Comparison of ENCODE assay signal across 22 mouse cellular contexts in the genomic region with DNA sequence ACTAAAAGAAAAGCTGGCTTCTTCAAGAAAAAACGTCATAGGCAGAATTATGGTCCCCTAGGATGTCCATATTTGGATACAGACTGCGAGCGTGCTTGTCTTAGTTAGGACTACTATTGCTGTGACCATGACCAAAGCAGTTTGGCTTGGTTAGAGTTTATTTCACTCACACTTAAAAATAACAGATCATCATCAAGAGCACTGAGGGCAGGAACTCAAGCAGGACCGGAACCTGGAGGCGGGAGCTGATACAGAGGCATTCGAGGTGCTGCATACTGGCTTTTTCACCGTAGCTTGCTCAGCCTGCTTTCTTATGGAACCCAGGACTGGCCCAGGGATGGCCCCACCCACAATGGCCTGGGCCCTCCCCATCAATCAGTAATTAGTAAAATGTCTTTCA. TPM values are rescaled to one million over a fixed set of nuclear protein-coding genes. Genes with fewer than 3 reads are reported as not detected.
DNase-seq lines count a peak whose midpoint lies in the region; TF ChIP-seq lines count a peak whose summit lies in the region.
"Had no signal": no experiment of that assay in that cellular context is flagged by ENCODE, and none has a peak within 500 bp of the region (broad histone marks: within the 10 kb centered on the region; RNA-seq: fewer than 3 reads in every experiment).

No protein-coding gene starts in this region.

- no peaks in the 10 kb centered on the region for H3K9me3 ChIP-seq in MEL (replicated peaks; ENCODE audit: insufficient read depth, low read length)
- H3K9me3 ChIP-seq: embryonic facial prominence, embryonic 13.5 days; embryonic facial prominence, embryonic 15.5 days; forebrain, embryonic 12.5 days had no signal

- H3K36me3 ChIP-seq in spleen, adult 2 months (ENCODE audit: control insufficient read depth, insufficient read depth, low read length): peaks cover 7% of the 10 kb centered on the region
- peaks cover 12 to 50% of the 10 kb centered on the region in 2 experiments for H3K36me3 ChIP-seq in MEL (ENCODE audit: control insufficient read depth in 1 of 2, insufficient read depth in 2 of 2, low read length in 2 of 2)

- TF ChIP-seq EP300 in MEL (IDR thresholded peaks at IDR 0.05; ENCODE audit: low read depth in 1 of 2, low read length in 2 of 2): no peak

- peaks cover 18% of the 10 kb centered on the region; the same call in 1 of the 2 replicates for H3K4me1 ChIP-seq in spleen, adult 2 months (ENCODE audit: control insufficient read depth, insufficient read depth, insufficient read length)
- H3K4me1 ChIP-seq in MEL (ENCODE audit: control insufficient read depth in 1 of 2, insufficient read depth in 2 of 2, low read length in 2 of 2): peaks cover 30 to 50% of the 10 kb centered on the region in 2 experiments
- H3K4me1 ChIP-seq: embryonic facial prominence, embryonic 13.5 days; embryonic facial prominence, embryonic 15.5 days; forebrain, embryonic 10.5 days; forebrain, embryonic 12.5 days had no signal

- TF ChIP-seq CTCF in left cerebral cortex, adult 2 months (IDR thresholded peaks at IDR 0.05): no peak
- no peak for TF ChIP-seq CTCF in spleen, adult 2 months (IDR thresholded peaks at IDR 0.05; ENCODE audit: extremely low read depth, insufficient read depth, insufficient read length, insufficient replicate concordance)
- TF ChIP-seq CTCF in MEL (IDR thresholded peaks at IDR 0.05 in 2 of 3, conservative IDR thresholded peaks at IDR 0.05 in 1 of 3; ENCODE audit: control insufficient read depth in 1 of 3, insufficient read depth in 1 of 3, low read depth in 2 of 3, low read length in 3 of 3, poor library complexity in 1 of 3, severe bottlenecking in 1 of 3): no peak

- H3K79me2 ChIP-seq in MEL (ENCODE audit: control insufficient read depth, insufficient read depth, low read length, poor library complexity): peaks cover 61% of the 10 kb centered on the region

- intact Hi-C loops in left cerebral cortex, adult 2 months (cut with DNase I): no loop called here
- intact Hi-C loops in left cerebral cortex, postnatal 25 days (cut with DNase I): no loop called here

- DNase-seq in left cerebral cortex, adult 2 months (ENCODE audit: extremely low spot score in 1 of 2, low spot score in 2 of 2): no peak
- DNase-seq in left cerebral cortex, postnatal 25 days (ENCODE audit: low spot score in 2 of 2): no peak
- DNase-seq in spleen, adult 2 months (ENCODE audit: low read depth in 1 of 2, low spot score in 2 of 2): no peak
- no peak for DNase-seq in spleen, postnatal 4 days (ENCODE audit: low spot score in 2 of 2)
- no peak for DNase-seq in MEL (ENCODE audit: low read depth, low spot score)
- DNase-seq in layer of hippocampus, adult 18-20 months (ENCODE audit: low spot score in 2 of 2): no peak
- no peak for DNase-seq in thymus, postnatal 14 days
- DNase-seq: adrenal gland, adult 2 months; adrenal gland, postnatal 10 days; adrenal gland, postnatal 25 days; cerebellum, adult 11 months; cerebellum, adult 18-20 months; cerebellum, adult 8-10 months; cerebellum, adult 9-11 months; cerebellum, postnatal 14 days; cerebellum, postnatal 36 days; embryo, embryonic 11 days had no signal

- 81% methylated on average over 7 of the region's 7 CpGs for WGBS in spleen, adult 2 months

- TF ChIP-seq RAD21 in MEL (IDR thresholded peaks at IDR 0.05; ENCODE audit: low read depth, low read length): no peak

- no peak overlapping the region for H3K9ac ChIP-seq in MEL (ENCODE audit: control insufficient read depth, low read depth, low read length, poor library complexity, severe bottlenecking)
- H3K9ac ChIP-seq: embryonic facial prominence, embryonic 13.5 days; embryonic facial prominence, embryonic 15.5 days; forebrain, embryonic 12.5 days had no signal

- no peak for TF ChIP-seq POLR2A in spleen, adult 2 months (IDR thresholded peaks at IDR 0.05; ENCODE audit: low read depth, low read length)
- TF ChIP-seq POLR2A in MEL (IDR thresholded peaks at IDR 0.05; ENCODE audit: control insufficient read depth in 1 of 2, insufficient read depth in 1 of 2, low read depth in 1 of 2, low read length in 2 of 2, poor library complexity in 1 of 2): no peak

- peak overlapping the region; percentile 76 for H3K27ac ChIP-seq in left cerebral cortex, adult 2 months
- peak overlapping the region; percentile 1; the same call in 1 of the 2 replicates for H3K27ac ChIP-seq in spleen, adult 2 months (ENCODE audit: insufficient read depth, low read length)
- peak overlapping the region; percentile 33 for H3K27ac ChIP-seq in MEL (ENCODE audit: control insufficient read depth, low read depth, low read length)
- H3K27ac ChIP-seq: embryonic facial prominence, embryonic 13.5 days; embryonic facial prominence, embryonic 15.5 days; forebrain, embryonic 10.5 days; forebrain, embryonic 12.5 days had no signal

- no peak overlapping the region for H3K4me3 ChIP-seq in left cerebral cortex, adult 2 months
- H3K4me3 ChIP-seq in spleen, adult 2 months (ENCODE audit: extremely low read depth, insufficient read depth, insufficient read length): no peak overlapping the region
- H3K4me3 ChIP-seq in MEL (ENCODE audit: control insufficient read depth in 1 of 2, insufficient read depth in 1 of 2, low read depth in 2 of 2, low read length in 2 of 2): no peak overlapping the region
- H3K4me3 ChIP-seq: embryonic facial prominence, embryonic 13.5 days; embryonic facial prominence, embryonic 15.5 days; forebrain, embryonic 10.5 days; forebrain, embryonic 12.5 days had no signal

- no peaks in the 10 kb centered on the region for H3K27me3 ChIP-seq in spleen, adult 2 months (ENCODE audit: control insufficient read depth, insufficient read depth, low read length)
- no peaks in the 10 kb centered on the region for H3K27me3 ChIP-seq in MEL (ENCODE audit: control insufficient read depth in 1 of 2, insufficient read depth in 2 of 2, low read length in 2 of 2)
- H3K27me3 ChIP-seq: CH12.LX; embryonic facial prominence, embryonic 13.5 days; embryonic facial prominence, embryonic 15.5 days; forebrain, embryonic 12.5 days had no signal

TF ChIP-seq in MEL, 35 proteins besides CTCF, POLR2A, EP300 and RAD21:
- no peak for TF ChIP-seq POLR2AphosphoS2 (IDR thresholded peaks at IDR 0.05; ENCODE audit: low read length)
- no peak for TF ChIP-seq GATA1 (IDR thresholded peaks at IDR 0.05; ENCODE audit: low read depth, low read length)
- TF ChIP-seq E2F4 (IDR thresholded peaks at IDR 0.05; ENCODE audit: borderline replicate concordance, low read depth, low read length): no peak
- no peak for TF ChIP-seq MYC (IDR thresholded peaks at IDR 0.05; ENCODE audit: low read depth, low read length)

RNA-seq across cellular contexts. Expression of a gene that starts 17.0 kb away (rescaled TPM):
- 1 to 10 TPM; 1.1 to 2.5 TPM for total RNA-seq in left cerebral cortex, adult 2 months (2021)
- total RNA-seq in left cerebral cortex, postnatal 25 days (2021): 1 to 10 TPM; 1.7 to 2.3 TPM
- polyA plus RNA-seq in spleen, adult 2 months (2012; rRNA removed): 19.1 and 19.2 TPM in 2 replicates
- total RNA-seq in MEL (2012; rRNA removed): 25.4 and 25.9 TPM in 2 replicates
- polyA plus RNA-seq in MEL (2012; ENCODE audit: insufficient read depth in 1 of 2, insufficient read length in 2 of 2, low read depth in 1 of 2, low replicate concordance in 2 of 2, missing spikeins in 1 of 2): 10 to 100 TPM in 1 of 2 experiments, not detected in 1; 14.1 TPM
- total RNA-seq in layer of hippocampus, adult 18-20 months (2021): 1 to 10 TPM; 1.1 to 1.2 TPM

RNA-seq across cellular contexts. Expression of a gene that starts 23.3 kb away (rescaled TPM):
- 10 to 100 TPM; 40.8 to 43.9 TPM for total RNA-seq in left cerebral cortex, adult 2 months (2021)
- 10 to 100 TPM; 40.1 to 42.9 TPM for total RNA-seq in left cerebral cortex, postnatal 25 days (2021)
- polyA plus RNA-seq in spleen, adult 2 months (2012; rRNA removed): 19.3 and 24.3 TPM in 2 replicates
- total RNA-seq in MEL (2012; rRNA removed): 12.2 and 13.8 TPM in 2 replicates
- polyA plus RNA-seq in MEL (2012; ENCODE audit: insufficient read depth in 1 of 2, insufficient read length in 2 of 2, low read depth in 1 of 2, low replicate concordance in 2 of 2, missing spikeins in 1 of 2): 10 to 100 TPM in 1 of 2 experiments, not detected in 1; 48.1 TPM
- 10 to 100 TPM; 39.8 to 41.6 TPM for total RNA-seq in layer of hippocampus, adult 18-20 months (2021)

RNA-seq across cellular contexts. Expression of a gene that starts 23.7 kb away (rescaled TPM):
- total RNA-seq in left cerebral cortex, adult 2 months (2021): 100 to 1,000 TPM; 186 TPM
- 100 to 1,000 TPM; 161 to 175 TPM for total RNA-seq in left cerebral cortex, postnatal 25 days (2021)
- 28.9 and 33.9 TPM in 2 replicates for polyA plus RNA-seq in spleen, adult 2 months (2012; rRNA removed)
- 50.7 and 57.1 TPM in 2 replicates for total RNA-seq in MEL (2012; rRNA removed)
- 10 to 100 TPM in 1 of 2 experiments, not detected in 1; 98.5 TPM for polyA plus RNA-seq in MEL (2012; ENCODE audit: insufficient read depth in 1 of 2, insufficient read length in 2 of 2, low read depth in 1 of 2, low replicate concordance in 2 of 2, missing spikeins in 1 of 2)
- total RNA-seq in layer of hippocampus, adult 18-20 months (2021): 100 to 1,000 TPM; 147 to 150 TPM

RNA-seq across cellular contexts. Expression of a gene that starts 29.3 kb away (rescaled TPM):
- total RNA-seq in left cerebral cortex, adult 2 months (2021): 10 to 100 TPM; 13.6 to 17.2 TPM
- 10 to 100 TPM in 1 of 2 experiments, 1 to 10 TPM in 1; 9.9 to 10.2 TPM for total RNA-seq in left cerebral cortex, postnatal 25 days (2021)
- polyA plus RNA-seq in spleen, adult 2 months (2012; rRNA removed): 344 and 382 TPM in 2 replicates
- 18.3 and 20.3 TPM in 2 replicates for total RNA-seq in MEL (2012; rRNA removed)
- polyA plus RNA-seq in MEL (2012; ENCODE audit: insufficient read depth in 1 of 2, insufficient read length in 2 of 2, low read depth in 1 of 2, low replicate concordance in 2 of 2, missing spikeins in 1 of 2): 10 to 100 TPM in 1 of 2 experiments, not detected in 1; 12.2 TPM
- total RNA-seq in layer of hippocampus, adult 18-20 months (2021): 1 to 10 TPM; 5.4 to 5.9 TPM

RNA-seq across cellular contexts. Expression of a gene that starts 33.8 kb away (rescaled TPM):
- 10 to 100 TPM; 70.4 to 72.6 TPM for total RNA-seq in left cerebral cortex, adult 2 months (2021)
- 10 to 100 TPM; 76.7 to 82.6 TPM for total RNA-seq in left cerebral cortex, postnatal 25 days (2021)
- 65.1 and 79.6 TPM in 2 replicates for polyA plus RNA-seq in spleen, adult 2 months (2012; rRNA removed)
- total RNA-seq in MEL (2012; rRNA removed): 137 and 142 TPM in 2 replicates
- polyA plus RNA-seq in MEL (2012; ENCODE audit: insufficient read depth in 1 of 2, insufficient read length in 2 of 2, low read depth in 1 of 2, low replicate concordance in 2 of 2, missing spikeins in 1 of 2): 100 to 1,000 TPM in 1 of 2 experiments, not detected in 1; 312 TPM
- 10 to 100 TPM; 65.0 to 73.2 TPM for total RNA-seq in layer of hippocampus, adult 18-20 months (2021)

Comparison
In these comparisons a context has a peak if more than half of its experiments do, and no peak if none do; other contexts are left out.
1. H3K27ac ChIP-seq: peak in every context shown above with its lines; median percentile 76 in left cerebral cortex, adult 2 months; 33 in MEL; 1 in spleen, adult 2 months.